Mouse (Mus musculus) heart, postnatal 4 days (tissue): ENCODE results near the gene Slc16a8. TPM values are rescaled to one million over a fixed set of nuclear protein-coding genes. Genes with fewer than 3 reads are reported as not detected.

Source experiments
- DNase-seq: peaks from one replicate; pipeline ENCODE4 v3.0.0; 2021
- total RNA-seq, 2 experiments: library from RNA; stranded (reverse); gene quantifications; 2 replicates each; pipeline ENCODE4 v1.2.3; 2021

Gene Slc16a8
- total RNA-seq, 2 experiments from 2014 or later, result 0.23 to 0.31 TPM

DNA sequence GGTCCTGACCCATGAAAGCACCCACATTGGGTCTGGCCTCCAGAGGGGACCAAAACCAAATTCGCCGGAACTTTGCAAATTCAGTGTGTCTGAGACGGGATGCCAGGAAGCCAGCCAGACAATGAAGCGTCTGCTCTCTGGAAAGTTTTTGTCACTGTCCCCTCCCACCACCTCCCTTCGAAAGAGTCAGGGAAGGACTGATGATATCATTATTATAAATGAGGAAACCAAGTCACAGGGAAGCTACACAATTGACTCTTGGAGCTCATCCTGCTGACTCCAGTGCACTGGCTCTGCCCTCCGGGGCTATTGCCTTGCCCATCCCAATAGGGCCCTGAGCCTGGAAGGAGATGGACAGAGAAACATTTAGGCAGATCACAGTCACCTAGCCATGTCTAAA lies 41.0 kb downstream of the Slc16a8 start:
- peak; percentile 21 for DNase-seq

DNA sequence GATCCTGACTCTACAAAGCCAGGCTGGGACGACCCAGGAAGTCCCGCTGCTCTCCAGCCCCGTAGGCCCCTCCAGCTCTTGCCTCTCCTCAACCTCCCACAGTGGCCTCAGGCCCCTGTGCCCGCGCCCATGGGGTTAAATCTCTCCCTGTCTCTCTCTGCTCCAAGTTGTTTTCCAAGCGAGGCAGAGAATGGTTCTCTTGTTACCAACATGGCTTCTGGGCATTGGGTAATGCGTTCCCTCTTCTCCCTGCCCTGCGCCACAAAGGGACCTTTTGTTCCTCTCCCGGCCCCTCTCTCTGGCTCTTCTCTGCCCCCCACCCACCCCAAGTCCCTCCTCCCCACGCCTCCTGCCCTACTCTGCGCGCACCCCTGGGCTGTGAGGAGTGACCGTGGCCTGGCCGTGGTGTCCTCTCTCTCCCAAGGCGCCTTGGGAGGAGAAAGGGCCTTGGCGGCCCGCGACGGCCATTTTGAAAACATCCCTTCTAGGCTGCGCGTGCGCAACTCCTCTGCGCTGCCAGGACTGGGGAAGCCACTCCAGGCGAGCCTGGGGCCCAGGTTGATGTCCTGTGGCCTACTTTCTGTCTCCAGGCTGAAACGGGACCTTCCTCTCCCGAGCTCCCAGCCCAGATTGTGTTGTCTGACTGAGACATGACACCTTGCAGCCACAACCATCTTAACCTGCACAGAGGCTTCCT lies 41.7 kb downstream of the Slc16a8 start:
- no peak for DNase-seq

DNA sequence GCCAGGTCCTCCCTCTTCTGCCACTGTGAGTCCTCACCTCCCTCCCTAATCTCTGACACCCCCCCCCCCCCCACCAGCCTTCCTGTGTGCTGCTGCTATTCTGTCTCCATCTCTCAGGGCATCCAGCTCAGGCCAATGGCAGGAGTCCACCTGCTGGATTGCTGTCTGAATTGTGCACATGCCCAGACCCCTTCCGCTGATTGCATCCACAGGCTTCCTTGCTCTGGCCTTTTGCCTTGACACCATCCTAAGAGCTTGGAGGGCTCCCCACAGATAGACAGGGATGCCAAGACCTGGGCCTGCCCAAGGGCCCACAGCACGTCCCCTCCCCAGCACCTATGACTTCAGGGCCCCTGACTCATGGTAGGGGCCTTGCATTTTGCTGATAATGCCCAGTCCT lies 44.2 kb downstream of the Slc16a8 start:
- DNase-seq, result no peak

DNA sequence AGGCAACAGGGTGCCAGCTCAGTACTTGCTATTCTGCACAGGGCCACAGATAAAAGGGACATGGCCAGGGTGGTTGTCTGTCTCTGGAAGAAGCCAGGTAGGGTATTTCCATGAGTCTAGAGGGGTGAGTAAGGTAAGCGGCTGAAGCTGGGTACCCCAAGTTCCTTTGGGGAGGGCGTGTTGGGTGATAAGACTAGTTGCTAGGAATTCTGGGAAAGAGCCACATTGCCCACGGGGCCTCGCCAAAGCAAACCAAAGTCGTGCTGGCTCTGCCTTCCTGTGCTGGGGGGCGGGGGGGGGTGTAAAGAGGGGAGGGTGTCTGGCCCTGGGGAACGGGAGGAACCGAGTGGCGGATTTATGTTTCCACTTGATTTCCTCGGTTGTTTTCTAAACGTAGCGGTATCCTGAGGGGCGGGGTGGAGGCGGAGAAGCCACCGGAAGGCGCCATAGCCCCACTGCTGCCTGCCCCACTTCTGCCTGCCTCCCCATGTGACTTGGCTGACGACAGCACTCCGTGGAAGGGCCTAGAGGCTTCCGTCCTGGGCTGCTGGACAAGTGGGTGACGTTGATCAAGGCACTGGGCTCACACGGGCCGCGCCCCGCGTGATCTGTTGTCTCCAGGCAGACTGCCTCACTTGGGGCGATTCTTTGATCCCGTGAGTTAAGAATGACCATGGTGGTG lies 45.7 kb downstream of the Slc16a8 start:
- DNase-seq, result peak; percentile 41

DNA sequence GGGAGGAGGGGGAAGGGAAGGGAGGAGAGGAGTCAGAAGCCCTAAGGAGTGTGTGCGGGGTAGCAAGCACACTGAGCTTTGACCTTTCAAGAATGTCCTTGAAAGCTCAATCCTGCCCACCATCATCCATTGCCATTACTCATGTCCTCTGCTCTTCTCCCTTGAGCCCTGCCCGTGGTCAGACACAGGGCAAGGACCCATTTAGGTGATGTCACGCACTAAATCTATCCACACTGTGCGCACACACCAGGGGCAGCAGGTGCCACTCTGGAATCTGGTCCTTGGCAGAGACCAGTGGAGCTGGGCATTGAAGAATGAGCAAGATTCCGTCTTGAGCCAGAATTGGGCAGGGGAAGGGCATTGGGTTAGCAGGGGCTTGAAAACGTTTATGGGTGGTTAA lies 46.4 kb downstream of the Slc16a8 start:
- DNase-seq, result no peak

DNA sequence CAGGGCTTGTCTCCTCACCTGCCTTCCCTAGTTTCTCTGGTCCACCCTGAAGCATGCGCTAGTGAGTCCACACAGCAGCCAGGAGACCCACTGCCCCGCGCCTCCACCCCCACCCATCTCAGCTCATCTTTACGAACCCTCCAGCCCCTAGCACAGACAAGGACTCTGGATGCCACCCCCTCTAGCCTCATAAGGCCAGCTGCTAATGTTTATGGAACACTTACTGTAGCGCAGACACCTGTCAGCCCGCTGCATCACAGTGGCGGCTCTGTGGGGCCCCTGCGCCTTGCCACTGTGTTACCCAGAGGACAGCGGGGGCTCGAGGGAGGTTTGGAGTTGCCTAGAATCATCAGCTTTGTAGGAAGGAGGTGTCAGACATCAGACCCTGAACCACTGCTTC lies 52.0 kb downstream of the Slc16a8 start:
- DNase-seq, result no peak

DNA sequence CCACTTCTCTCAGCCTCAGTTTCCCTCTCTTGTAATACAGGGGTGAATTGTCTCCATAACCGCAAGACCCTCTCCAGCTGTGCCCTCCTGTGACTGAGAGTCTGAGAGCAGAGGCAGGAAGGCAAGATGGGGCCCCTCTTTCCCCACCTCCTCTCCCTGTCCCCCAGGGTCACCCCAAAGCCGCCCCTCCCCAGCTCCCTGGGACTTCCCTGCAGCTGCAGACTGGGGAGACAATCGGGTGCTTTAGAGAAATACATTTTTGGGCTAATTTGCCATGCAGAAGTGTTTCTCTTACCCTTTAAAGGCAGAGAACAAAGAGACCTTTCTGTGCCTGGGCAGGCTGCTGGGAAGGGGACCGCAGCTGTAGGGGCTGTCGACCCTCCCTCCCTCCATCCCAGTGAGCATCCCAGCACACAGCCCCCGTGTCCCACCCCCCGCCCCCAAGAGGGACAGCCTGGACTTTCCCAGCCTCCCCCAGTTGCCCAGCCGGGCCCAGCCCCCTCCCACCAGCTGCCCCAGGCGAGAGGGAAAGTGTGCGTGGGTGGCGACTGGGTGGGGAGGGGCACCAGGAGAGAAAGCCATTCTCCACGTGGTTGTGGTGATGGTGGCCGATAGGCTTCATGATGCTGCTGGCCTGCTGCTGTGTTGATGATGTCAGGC lies 52.9 kb downstream of the Slc16a8 start:
- DNase-seq, result no peak

Other genes with a start within 250 kb of the Slc16a8 start
- 100 to 1,000 TPM; 262 to 304 TPM for gene H1f0, start 226.3 kb downstream of the Slc16a8 start, total RNA-seq
- gene Galr3, start 212.9 kb downstream of the Slc16a8 start, total RNA-seq, result not detected
- gene Ankrd54, start 191.9 kb downstream of the Slc16a8 start, total RNA-seq, result 10 to 100 TPM; 11.8 to 12.7 TPM
- 100 to 1,000 TPM; 103 to 109 TPM for gene Eif3l, start 179.6 kb downstream of the Slc16a8 start, total RNA-seq
- 100 to 1,000 TPM in 1 of 2 experiments, 10 to 100 TPM in 1; 92.8 to 101 TPM for gene Micall1, start 145.9 kb downstream of the Slc16a8 start, total RNA-seq
- gene Polr2f, start 113.8 kb downstream of the Slc16a8 start, total RNA-seq, result 100 to 1,000 TPM; 126 to 139 TPM
- gene 1700088E04Rik, start 113.5 kb downstream of the Slc16a8 start, total RNA-seq, result 1 to 10 TPM; 1.2 to 2.1 TPM
- under 1 TPM; 0.55 to 0.90 TPM for gene Sox10, start 89.5 kb downstream of the Slc16a8 start, total RNA-seq
- 10 to 100 TPM; 24.5 to 26.0 TPM for gene Pick1, start 25.6 kb downstream of the Slc16a8 start, total RNA-seq
- under 1 TPM; 0.52 to 0.74 TPM for gene Gm49486, start 25.4 kb downstream of the Slc16a8 start, total RNA-seq
- 1 to 10 TPM; 1.3 to 2.0 TPM for gene Baiap2l2, start 30.8 kb upstream of the Slc16a8 start, total RNA-seq
- 1 to 10 TPM; 8.4 to 9.6 TPM for gene Pla2g6, start 73.6 kb upstream of the Slc16a8 start, total RNA-seq
- 10 to 100 TPM in 1 of 2 experiments, 1 to 10 TPM in 1; 9.8 to 10.2 TPM for gene Maff, start 91.9 kb upstream of the Slc16a8 start, total RNA-seq
- 10 to 100 TPM; 68.1 to 73.4 TPM for gene Tmem184b, start 148.8 kb upstream of the Slc16a8 start, total RNA-seq
- gene Csnk1e, start 200.8 kb upstream of the Slc16a8 start, total RNA-seq, result 100 to 1,000 TPM in 1 of 2 experiments, 10 to 100 TPM in 1; 99.6 to 108 TPM